Mouse (Mus musculus): ENCODE measurements around the gene Gjb3.

GRCm38 (mm10) chr4:127300503-127300902, 30.1 kb downstream of the Gjb3 start:
- no peak for TF ChIP-seq CTCF (IDR thresholded peaks at IDR 0.05; ENCODE audit: borderline replicate concordance, extremely low read depth, insufficient read depth, insufficient read length)
- no peak for TF ChIP-seq POLR2A (IDR thresholded peaks at IDR 0.05; ENCODE audit: borderline replicate concordance, extremely low read depth, insufficient read depth, insufficient read length, poor library complexity, severe bottlenecking)

Measured in brain, embryonic 14.5 days (tissue).